Mouse (Mus musculus) midbrain, embryonic 12.5 days (tissue): ENCODE measurements around the gene Sbf2. TPM values are rescaled to one million over a fixed set of nuclear protein-coding genes. Genes with fewer than 3 reads are reported as not detected.

ENCODE experiments used
- ATAC-seq: fragments of 200-750 bp; cut with Nextera tagmentation; 2 replicates; pipeline ENCODE4 v1.8.0; 2017; ENCODE audit warnings: low read depth, moderate TSS enrichment, moderate library complexity; ENCODE audit not compliant: low FRiP score
- H3K27ac ChIP-seq: fragments of 300-500 bp; sonication (generic); replicated peaks from 2 replicates; pipeline ENCODE4 v1.5.1; 2016; ENCODE audit warnings: mild to moderate bottlenecking
- H3K27me3 ChIP-seq: fragments of 300-500 bp; sonication (generic); 2 replicates; pipeline ENCODE4 v1.6.1; 2016; ENCODE audit warnings: mild to moderate bottlenecking
- H3K36me3 ChIP-seq: fragments of 300-500 bp; sonication (generic); 2 replicates; pipeline ENCODE4 v1.6.1; 2016
- H3K4me1 ChIP-seq: fragments of 300-500 bp; sonication (generic); 2 replicates; pipeline ENCODE4 v1.6.1; 2016
- H3K4me2 ChIP-seq: fragments of 300-500 bp; sonication (generic); replicated peaks from 2 replicates; pipeline ENCODE4 v1.6.1; 2016; ENCODE audit warnings: mild to moderate bottlenecking, moderate library complexity
- H3K4me3 ChIP-seq: fragments of 300-500 bp; sonication (generic); 2 replicates; pipeline ENCODE4 v1.5.1; 2016; ENCODE audit warnings: mild to moderate bottlenecking
- H3K9ac ChIP-seq: fragments of 300-500 bp; sonication (generic); replicated peaks from 2 replicates; pipeline ENCODE4 v1.6.1; 2016; ENCODE audit warnings: mild to moderate bottlenecking, moderate library complexity
- H3K9me3 ChIP-seq: fragments of 300-500 bp; sonication (generic); 2 replicates; pipeline ENCODE4 v1.6.1; 2016; ENCODE audit warnings: mild to moderate bottlenecking
- WGBS: fragments of 180-500 bp; shearing (Covaris S2); methylation state at CpG from one replicate; pipeline ENCODE4 v1.1.7; 2016; 5-methylcytosine and 5-hydroxymethylcytosine counted together
- polyA plus RNA-seq: library from polyadenylated mRNA; unstranded; fragments of >200 nt; fragmentation: Nextera tagmentation; extraction: Ambion mirVana; gene quantifications from 2 replicates; pipeline ENCODE4 v1.2.1, GENCODE M21; 2016

The Sbf2 gene
- polyA plus RNA-seq, 1 experiment from 2014 or later, result 57.7 TPM

DNA sequence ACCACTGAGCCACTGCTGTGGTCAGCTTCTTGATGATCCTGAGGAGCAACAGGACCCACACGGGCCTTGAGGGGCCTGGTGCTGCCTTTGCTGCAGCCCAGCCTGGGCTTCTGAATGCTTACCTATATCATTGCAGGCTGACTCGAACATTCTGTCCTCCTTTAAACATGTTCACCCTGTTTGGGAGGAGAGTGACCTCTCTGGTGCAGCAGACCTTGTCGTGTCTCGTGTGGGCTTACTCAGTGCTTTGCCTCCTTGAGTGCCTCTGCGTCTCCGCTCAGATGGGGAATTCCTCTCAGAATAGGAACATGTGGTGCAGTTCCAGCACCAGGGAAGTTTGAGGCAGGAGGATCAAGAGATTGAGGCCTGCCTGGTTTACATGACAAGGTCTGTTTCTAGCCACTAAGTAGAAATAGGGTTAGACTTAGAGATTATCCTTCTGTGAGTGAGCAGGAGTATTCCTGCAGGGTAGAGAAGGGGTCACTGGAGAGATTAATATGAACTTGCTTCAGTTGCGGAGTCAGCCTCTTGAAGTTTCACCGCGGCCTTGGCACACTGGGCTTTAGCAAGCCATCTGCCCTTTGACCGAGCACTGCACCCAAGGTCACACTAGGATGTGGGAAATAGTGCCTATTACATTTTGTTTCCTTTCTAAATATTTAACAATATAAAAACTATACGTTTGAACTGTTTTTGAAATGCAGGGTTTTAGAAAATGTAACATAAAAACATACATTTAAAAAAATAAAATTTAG, 356.3 kb downstream of the Sbf2 start:
- H3K9ac ChIP-seq, result no peak overlapping the region
- 86% methylated on average over 11 of the region's 11 CpGs for WGBS
- no peak overlapping the region for H3K4me3 ChIP-seq
- no peak for ATAC-seq
- H3K9me3 ChIP-seq, result no peaks in the 10 kb centered on the region
- H3K27me3 ChIP-seq, result no peaks in the 10 kb centered on the region
- H3K36me3 ChIP-seq, result no peaks in the 10 kb centered on the region
- no peaks in the 10 kb centered on the region for H3K4me1 ChIP-seq
- H3K4me2 ChIP-seq, result no peak overlapping the region
- no peak overlapping the region for H3K27ac ChIP-seq

Other genes starting within 250 kb of the Sbf2 start
- 3.5 and 3.9 TPM in 2 replicates for gene Adm, start 12.7 kb upstream of the Sbf2 start, polyA plus RNA-seq
- 1.2 and 2.2 TPM in 2 replicates for gene Ampd3, start 153.3 kb upstream of the Sbf2 start, polyA plus RNA-seq
- 27.0 and 28.6 TPM in 2 replicates for gene Rnf141, start 229.5 kb upstream of the Sbf2 start, polyA plus RNA-seq
- gene Lyve1, start 248.3 kb upstream of the Sbf2 start, polyA plus RNA-seq, result 5.2 and 9.2 TPM in 2 replicates